In the genomic region with DNA sequence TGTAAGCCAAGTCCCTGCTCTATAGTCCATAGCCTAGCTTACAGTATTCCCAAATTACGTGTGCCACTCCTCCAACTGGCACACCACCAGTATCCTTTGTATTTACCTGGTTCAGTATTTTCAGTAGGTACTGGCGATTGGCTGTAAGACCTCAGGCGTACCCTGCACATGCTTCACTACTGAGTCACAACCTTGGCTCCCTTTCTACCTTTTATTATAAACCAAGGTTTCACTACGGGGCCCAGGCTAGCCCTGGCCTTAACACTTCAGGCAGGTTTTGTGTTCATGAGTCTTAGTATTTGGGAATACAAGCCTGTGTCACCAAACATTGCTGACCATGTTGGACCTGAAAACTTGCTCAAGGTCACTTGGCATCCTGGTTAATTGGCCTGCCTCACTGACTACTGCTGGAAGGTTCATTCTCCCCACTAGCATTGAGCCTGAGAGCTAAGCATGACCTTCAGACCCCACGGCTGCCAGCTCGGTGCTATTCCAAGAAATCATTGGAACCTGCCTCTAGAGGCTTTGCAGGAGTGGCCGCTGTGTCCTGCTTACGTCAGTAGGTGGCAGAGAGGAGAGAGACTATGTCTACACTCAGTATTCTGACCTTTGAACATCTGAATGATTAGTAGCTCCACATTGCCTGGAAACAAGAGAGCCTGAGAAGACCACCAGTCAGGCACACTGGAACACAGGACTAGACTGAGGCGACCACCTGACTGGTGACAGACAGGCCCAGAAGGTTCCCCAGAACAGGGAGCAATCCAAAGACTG, we compare ENCODE assay signal across 9 mouse cellular contexts.
DNase-seq lines count a peak whose midpoint lies in the region; ATAC-seq and TF ChIP-seq lines count a peak whose summit lies in the region.
"Had no signal": no experiment of that assay in that cellular context is flagged by ENCODE, and none has a peak within 500 bp of the region (broad histone marks: within the 10 kb centered on the region; RNA-seq: fewer than 3 reads in every experiment).

No protein-coding gene starts in this region.

- no peak overlapping the region for H3K27ac ChIP-seq in lung, embryonic 14.5 days (ENCODE audit: low read depth)
- H3K27ac ChIP-seq in kidney, adult 2 months (ENCODE audit: insufficient read depth, low read depth, low read length), result no peak overlapping the region
- no peak overlapping the region for H3K27ac ChIP-seq in midbrain, postnatal 0 days (ENCODE audit: low read depth, low read length)
- H3K27ac ChIP-seq: midbrain, embryonic 12.5 days had no signal

- DNase-seq in lung, embryonic 14.5 days, result peak; percentile 32
- DNase-seq in lung, adult 18-20 months, result no peak
- DNase-seq in gastrocnemius, postnatal 10 days, result peak; percentile 34
- peak; percentile 89 for DNase-seq in kidney, adult 2 months
- peak; percentile 21 for DNase-seq in midbrain, postnatal 0 days (ENCODE audit: low spot score)
- DNase-seq in frontal cortex, postnatal 36 days (ENCODE audit: low spot score in 2 of 2), result no peak
- DNase-seq in left cerebral cortex, adult 18-20 months (ENCODE audit: low spot score in 2 of 2), result no peak

- peak; percentile 38 for TF ChIP-seq CTCF in lung, embryonic 14.5 days (IDR thresholded peaks at IDR 0.05; ENCODE audit: low read depth)
- TF ChIP-seq CTCF in kidney, adult 2 months (conservative IDR thresholded peaks at IDR 0.05; ENCODE audit: insufficient read depth, insufficient read length, low read depth, low read length), result peak; percentile 43
- peak; percentile 52 for TF ChIP-seq CTCF in midbrain, postnatal 0 days (IDR thresholded peaks at IDR 0.05)

- no peak for TF ChIP-seq POLR2A in kidney, adult 2 months (IDR thresholded peaks at IDR 0.05; ENCODE audit: low read depth, low read length)

- ATAC-seq in lung, embryonic 14.5 days (ENCODE audit: insufficient read depth), result peak; percentile 18; the same call in 1 of the 2 replicates
- ATAC-seq in midbrain, postnatal 0 days (ENCODE audit: low FRiP score), result 0 out of 2 replicates have a peak, but pooled peaks have one; percentile 18
- no peak for ATAC-seq in erythroid progenitor cell, adult 5-6 weeks (replicated peaks; ENCODE audit: low FRiP score, poor library complexity, severe bottlenecking)

- no peak overlapping the region for H3K4me3 ChIP-seq in lung, embryonic 14.5 days (ENCODE audit: low read depth, low read length)
- no peak overlapping the region for H3K4me3 ChIP-seq in kidney, adult 2 months (ENCODE audit: insufficient read depth, low read depth, low read length)
- no peak overlapping the region for H3K4me3 ChIP-seq in midbrain, postnatal 0 days (ENCODE audit: low read depth, low read length)
- H3K4me3 ChIP-seq: midbrain, embryonic 12.5 days had no signal

- H3K36me3 ChIP-seq in lung, embryonic 14.5 days (ENCODE audit: insufficient read depth), result no peaks in the 10 kb centered on the region
- no peaks in the 10 kb centered on the region for H3K36me3 ChIP-seq in kidney, adult 2 months (ENCODE audit: control insufficient read depth, insufficient read depth, low read length)
- peaks cover 32% of the 10 kb centered on the region for H3K36me3 ChIP-seq in midbrain, postnatal 0 days (ENCODE audit: insufficient read depth, low read length)

- H3K9me3 ChIP-seq in lung, embryonic 14.5 days (ENCODE audit: low read depth, low read length), result no peaks in the 10 kb centered on the region
- no peaks in the 10 kb centered on the region for H3K9me3 ChIP-seq in midbrain, postnatal 0 days (ENCODE audit: low read length)
- H3K9me3 ChIP-seq: midbrain, embryonic 12.5 days had no signal

- H3K9ac ChIP-seq in lung, embryonic 14.5 days, result no peak overlapping the region
- H3K9ac ChIP-seq in midbrain, postnatal 0 days (replicated peaks; ENCODE audit: low read length, poor library complexity, severe bottlenecking), result no peak overlapping the region
- H3K9ac ChIP-seq: midbrain, embryonic 12.5 days had no signal

- 76% methylated on average over 9 of the region's 9 CpGs for WGBS in lung, embryonic 14.5 days
- WGBS in kidney, adult 2 months, result 62% methylated on average over 9 of the region's 9 CpGs
- 75% methylated on average over 9 of the region's 9 CpGs for WGBS in midbrain, postnatal 0 days

- H3K4me1 ChIP-seq in lung, embryonic 14.5 days (ENCODE audit: insufficient read depth), result no peaks in the 10 kb centered on the region
- no peaks in the 10 kb centered on the region; the same call in 1 of the 2 replicates for H3K4me1 ChIP-seq in kidney, adult 2 months (ENCODE audit: control insufficient read depth, insufficient read depth, low read length)
- no peaks in the 10 kb centered on the region for H3K4me1 ChIP-seq in midbrain, postnatal 0 days (ENCODE audit: insufficient read depth, low read length)
- H3K4me1 ChIP-seq: midbrain, embryonic 12.5 days had no signal

- no peak overlapping the region for H3K4me2 ChIP-seq in lung, embryonic 14.5 days
- H3K4me2 ChIP-seq in midbrain, postnatal 0 days (ENCODE audit: low read depth, low read length, poor library complexity, severe bottlenecking), result no peak overlapping the region
- H3K4me2 ChIP-seq: midbrain, embryonic 12.5 days had no signal

- H3K27me3 ChIP-seq in lung, embryonic 14.5 days (ENCODE audit: insufficient read depth, low read length), result no peaks in the 10 kb centered on the region
- no peaks in the 10 kb centered on the region for H3K27me3 ChIP-seq in kidney, adult 2 months (replicated peaks; ENCODE audit: control insufficient read depth, insufficient read depth, low read length)
- no peaks in the 10 kb centered on the region for H3K27me3 ChIP-seq in midbrain, postnatal 0 days (ENCODE audit: insufficient read depth, low read length)
- H3K27me3 ChIP-seq: midbrain, embryonic 12.5 days had no signal

Comparison
In these comparisons a context has a peak if more than half of its experiments do, and no peak if none do; other contexts are left out.
1. DNase-seq: peak in lung, embryonic 14.5 days (single experiment), gastrocnemius, postnatal 10 days (single experiment), kidney, adult 2 months (single experiment) and midbrain, postnatal 0 days (single experiment); none in lung, adult 18-20 months (0 of 2), frontal cortex, postnatal 36 days (0 of 2) and left cerebral cortex, adult 18-20 months (0 of 2).
2. Peak in every context shown above with its lines, with median percentiles within 50 percentile points of each other: CTCF ChIP-seq.